Mouse (Mus musculus): ENCODE measurements around the gene Sirpb1c. TPM values are rescaled to one million over a fixed set of nuclear protein-coding genes. Genes with fewer than 3 reads are reported as not detected.
"Not testable (repeated sequence)": the region's sequence is repeated elsewhere in the genome, so short reads cannot be mapped to it uniquely, and the experiment has no call there.

The Sirpb1c gene
- polyA plus RNA-seq (2011; ENCODE audit: insufficient read depth, insufficient read length, low replicate concordance, missing spikeins), result 4.0 and 4.4 TPM in 2 replicates

DNA sequence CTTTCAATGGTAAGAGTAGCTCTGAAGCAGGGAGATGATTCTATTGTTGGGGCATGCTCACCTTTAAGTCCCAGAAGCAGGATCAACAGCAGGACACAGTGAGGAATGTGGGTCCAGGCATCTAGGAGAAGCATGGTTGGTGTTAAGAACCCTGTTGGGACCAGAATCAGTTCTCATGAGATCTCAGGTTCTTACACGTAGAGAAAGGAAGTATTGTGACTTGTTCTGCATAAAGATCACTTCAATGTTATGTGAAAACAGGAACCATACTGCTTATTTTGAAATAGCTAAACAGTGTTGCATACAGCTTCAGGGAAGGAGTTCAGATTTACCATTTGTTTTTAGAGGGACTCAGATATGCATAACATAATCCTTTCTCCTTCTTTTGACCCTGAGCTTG, at the start of gene Sirpb1c:
Gene Sirpb1c, minus strand, starts transcription at position 249 of the 400 bp plus-strand sequence.
- H3K4me1 ChIP-seq (ENCODE audit: control insufficient read depth, insufficient read depth, low read length); H3K27ac ChIP-seq (ENCODE audit: control insufficient read depth, insufficient read depth, low read depth, low read length, poor library complexity): not testable (repeated sequence)
- 30% methylated on average over 1 of the region's 1 CpGs for WGBS
- H3K4me3 ChIP-seq (replicated peaks; ENCODE audit: control insufficient read depth, low read depth, low read length), result peak within 1 kb of the TSS; percentile 27

DNA sequence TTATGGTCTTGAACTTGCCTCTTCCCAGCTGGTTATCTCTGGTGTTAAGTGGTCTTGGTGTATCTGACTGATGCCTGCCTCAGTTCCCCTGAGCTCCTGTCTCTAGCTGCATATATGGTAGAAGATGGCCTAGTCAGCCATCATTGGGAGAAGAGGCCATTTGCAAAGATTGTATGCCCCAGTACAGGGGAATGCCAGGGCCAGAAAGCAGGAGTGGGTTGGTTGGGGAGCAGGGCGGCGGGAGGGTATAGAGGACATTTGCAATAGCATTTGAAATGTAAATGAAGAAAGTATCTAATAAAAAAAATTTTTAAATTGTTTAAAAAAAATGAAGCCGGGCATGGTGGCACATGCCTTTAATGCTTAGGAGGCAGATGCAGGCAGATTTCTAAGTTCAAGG, 38.1 kb upstream of the Sirpb1c start:
- WGBS, result 81% methylated on average over 3 of the region's 3 CpGs
- TF ChIP-seq POLR2A (IDR thresholded peaks at IDR 0.05; ENCODE audit: borderline replicate concordance, control insufficient read depth, low read depth, low read length) (no peak), CTCF (IDR thresholded peaks at IDR 0.05; ENCODE audit: control insufficient read depth, insufficient read depth, low read length) (no peak)
- Histone ChIP-seq H3K4me3 (replicated peaks; ENCODE audit: control insufficient read depth, low read depth, low read length) (no peak overlapping the region), H3K27ac (ENCODE audit: control insufficient read depth, insufficient read depth, low read depth, low read length, poor library complexity) (no peak overlapping the region), H3K4me1 (ENCODE audit: control insufficient read depth, insufficient read depth, low read length) (no peaks in the 10 kb centered on the region)

- not testable (repeated sequence) for H3K4me3 ChIP-seq (replicated peaks; ENCODE audit: control insufficient read depth, low read depth, low read length); H3K27ac ChIP-seq (ENCODE audit: control insufficient read depth, insufficient read depth, low read depth, low read length, poor library complexity); H3K4me1 ChIP-seq (ENCODE audit: control insufficient read depth, insufficient read depth, low read length)
These were observed 7.4 kb upstream of the Sirpb1c start for GRCm38 (mm10) chr3:15855773-15856172.

DNA sequence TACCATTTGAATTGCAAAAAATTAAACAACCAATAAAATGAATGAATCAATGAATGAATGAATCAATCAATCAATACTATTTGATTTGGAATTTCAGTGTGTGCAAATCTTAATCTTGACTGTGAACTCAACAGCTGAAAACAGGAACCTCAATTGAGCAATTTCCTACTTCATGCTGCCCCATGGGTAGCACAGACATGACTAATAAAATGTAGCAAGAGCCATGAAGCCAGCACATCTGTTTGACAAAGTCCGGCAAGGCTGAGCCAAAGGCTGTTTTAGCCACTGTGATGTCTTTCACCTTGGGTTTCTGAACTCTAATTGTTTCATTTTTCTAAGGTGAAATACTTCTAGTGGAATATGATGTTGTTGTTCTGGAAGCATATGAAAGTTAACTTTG, 1.6 kb upstream of the Sirpb1c start:
- 61% methylated on average over 1 of the region's 1 CpGs for WGBS
- no peak overlapping the region for H3K4me3 ChIP-seq (replicated peaks; ENCODE audit: control insufficient read depth, low read depth, low read length)

GRCm38 (mm10) chr3:15847332-15848047, 838 bp downstream of the Sirpb1c start:
- H3K27ac ChIP-seq (ENCODE audit: control insufficient read depth, insufficient read depth, low read depth, low read length, poor library complexity), result no peak overlapping the region
- no peaks in the 10 kb centered on the region for H3K4me1 ChIP-seq (ENCODE audit: control insufficient read depth, insufficient read depth, low read length)
- TF ChIP-seq CTCF (IDR thresholded peaks at IDR 0.05; ENCODE audit: control insufficient read depth, insufficient read depth, low read length) (no peak), POLR2A (IDR thresholded peaks at IDR 0.05; ENCODE audit: borderline replicate concordance, control insufficient read depth, low read depth, low read length) (no peak)
- 73% methylated on average over 3 of the region's 3 CpGs for whole genome bisulfite sequencing
- no peak overlapping the region for H3K4me3 ChIP-seq (replicated peaks; ENCODE audit: control insufficient read depth, low read depth, low read length)

More for the DNA sequence above, 1.6 kb upstream of the Sirpb1c start:
- H3K4me1 ChIP-seq (ENCODE audit: control insufficient read depth, insufficient read depth, low read length), result no peaks in the 10 kb centered on the region
- no peak overlapping the region for H3K27ac ChIP-seq (ENCODE audit: control insufficient read depth, insufficient read depth, low read depth, low read length, poor library complexity)
- TF ChIP-seq CTCF (IDR thresholded peaks at IDR 0.05; ENCODE audit: control insufficient read depth, insufficient read depth, low read length) (no peak), POLR2A (IDR thresholded peaks at IDR 0.05; ENCODE audit: borderline replicate concordance, control insufficient read depth, low read depth, low read length) (no peak)

- WGBS, result 63% methylated on average over 2 of the region's 2 CpGs
- not testable (repeated sequence) for H3K27ac ChIP-seq (ENCODE audit: control insufficient read depth, insufficient read depth, low read depth, low read length, poor library complexity); H3K4me3 ChIP-seq (replicated peaks; ENCODE audit: control insufficient read depth, low read depth, low read length); H3K4me1 ChIP-seq (ENCODE audit: control insufficient read depth, insufficient read depth, low read length)
These were observed 74.7 kb downstream of the Sirpb1c start for GRCm38 (mm10) chr3:15773642-15774041.

Other genes with a start within 250 kb of the Sirpb1c start
- gene Gm5150, start 157.9 kb upstream of the Sirpb1c start, polyA plus RNA-seq (2011; ENCODE audit: insufficient read depth, insufficient read length, low replicate concordance, missing spikeins), result 2.3 and 4.2 TPM in 2 replicates

Data from bone marrow, adult 2 months (tissue).